Mouse (Mus musculus) lung, embryonic 16.5 days (tissue): Measurements from ENCODE around the gene A130010J15Rik. TPM values are rescaled to one million over a fixed set of nuclear protein-coding genes. Genes with fewer than 3 reads are reported as not detected.

Experiments used
- ATAC-seq: fragments of 200-750 bp; cut with Nextera tagmentation; 2 replicates; pipeline ENCODE4 v1.8.0; 2017; ENCODE audit warnings: low read depth, mild to moderate bottlenecking, moderate library complexity
- H3K27ac ChIP-seq: fragments of 300-500 bp; sonication (generic); 2 replicates; pipeline ENCODE4 v1.5.1; 2014; ENCODE audit warnings: mild to moderate bottlenecking, control low read depth, low read length
- H3K27me3 ChIP-seq: fragments of 300-500 bp; sonication (generic); 2 replicates; pipeline ENCODE4 v1.6.1; 2014; ENCODE audit warnings: low read depth, low read length, mixed read lengths; ENCODE audit not compliant: control insufficient read depth, insufficient read depth
- H3K36me3 ChIP-seq: fragments of 300-500 bp; sonication (generic); 2 replicates; pipeline ENCODE4 v1.6.1; 2014; ENCODE audit warnings: low read length; ENCODE audit not compliant: control insufficient read depth, insufficient read depth
- H3K4me1 ChIP-seq: fragments of 300-500 bp; sonication (generic); replicated peaks from 2 replicates; pipeline ENCODE4 v1.6.1; 2014; ENCODE audit warnings: low read length, mixed read lengths; ENCODE audit not compliant: control insufficient read depth, insufficient read depth
- H3K4me2 ChIP-seq: fragments of 300-500 bp; sonication (generic); 2 replicates; pipeline ENCODE4 v1.6.1; 2014; ENCODE audit warnings: low read depth, low read length, control low read depth
- H3K4me3 ChIP-seq: fragments of 300-500 bp; sonication (generic); 2 replicates; pipeline ENCODE4 v1.5.1; 2014; ENCODE audit warnings: mild to moderate bottlenecking, low read length, control low read depth
- H3K9ac ChIP-seq: fragments of 300-500 bp; sonication (generic); 2 replicates; pipeline ENCODE4 v1.6.1; 2014; ENCODE audit warnings: low read length, control low read depth
- H3K9me3 ChIP-seq: fragments of 300-500 bp; sonication (generic); 2 replicates; pipeline ENCODE4 v1.6.1; 2016; ENCODE audit warnings: low read length; ENCODE audit not compliant: control insufficient read depth
- WGBS: fragments of 180-500 bp; shearing (Covaris S2); extraction: QIAGEN DNeasy Blood & Tissue Kit; methylation state at CpG from one replicate; pipeline ENCODE4 v1.1.7; 2014; 5-methylcytosine and 5-hydroxymethylcytosine counted together
- polyA plus RNA-seq: library from polyadenylated mRNA; unstranded; fragments of >200 nt; fragmentation: Nextera tagmentation; extraction: Ambion mirVana; gene quantifications from 2 replicates; pipeline ENCODE4 v1.2.1, GENCODE M21; 2015

A130010J15Rik gene
- polyA plus RNA-seq, 1 experiment from 2014 or later, result 13.5 TPM

DNA sequence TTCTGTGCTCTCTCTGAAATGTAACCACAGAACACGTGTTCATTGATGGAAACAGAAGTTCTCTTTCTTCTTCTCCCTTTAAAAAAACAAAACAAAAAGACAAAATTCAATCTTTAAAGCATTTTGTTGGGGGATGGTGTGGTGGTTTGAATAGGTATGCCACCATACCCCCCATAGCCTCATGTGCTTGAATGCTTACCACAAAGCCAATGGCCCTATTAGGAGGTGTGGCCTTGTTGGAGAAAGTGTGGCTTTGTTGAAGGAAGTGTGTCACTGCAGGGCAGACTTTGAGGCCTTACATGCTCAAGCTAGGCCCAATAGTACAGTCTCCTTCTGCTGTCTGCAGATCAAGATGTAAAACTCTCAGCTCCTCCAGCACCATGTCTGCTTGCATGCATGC, 21.4 kb upstream of the A130010J15Rik start:
- no peak overlapping the region for H3K4me2 ChIP-seq
- no peaks in the 10 kb centered on the region for H3K36me3 ChIP-seq
- ATAC-seq, result no peak
- no peak overlapping the region for H3K9ac ChIP-seq
- H3K4me1 ChIP-seq, result 0 out of 2 replicates have a peak, but pooled peaks cover 5% of the 10 kb centered on the region
- no peaks in the 10 kb centered on the region for H3K27me3 ChIP-seq
- H3K9me3 ChIP-seq, result no peaks in the 10 kb centered on the region
- WGBS, result 70% methylated on average over 1 of the region's 1 CpGs
- no peak overlapping the region for H3K4me3 ChIP-seq
- no peak overlapping the region for H3K27ac ChIP-seq

DNA sequence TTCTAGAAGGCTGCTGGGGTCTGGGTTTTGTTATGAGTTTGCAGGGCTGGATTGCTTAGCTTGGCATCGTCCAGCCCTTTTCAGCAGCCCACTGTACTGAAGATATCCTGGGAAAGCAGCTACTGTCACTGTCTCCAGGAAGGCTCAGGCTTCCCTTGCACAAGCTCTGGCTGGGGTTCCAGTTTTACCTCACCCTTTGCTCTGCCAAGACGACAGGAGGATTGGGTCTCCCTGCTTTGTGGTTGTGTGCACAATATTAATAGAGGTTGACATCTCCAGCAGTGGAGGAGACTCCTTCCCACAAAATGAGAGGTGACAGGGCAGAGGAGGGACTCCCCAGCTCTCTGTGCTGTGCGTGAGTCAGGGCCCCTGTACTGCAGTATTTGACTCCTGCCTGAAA, 18.6 kb upstream of the A130010J15Rik start:
- Histone ChIP-seq H3K4me3 (no peak overlapping the region), H3K36me3 (no peaks in the 10 kb centered on the region), H3K27ac (no peak overlapping the region), H3K4me2 (no peak overlapping the region), H3K27me3 (peaks cover 18% of the 10 kb centered on the region), H3K9me3 (no peaks in the 10 kb centered on the region), H3K9ac (no peak overlapping the region), H3K4me1 (peaks cover 8% of the 10 kb centered on the region; the same call in 1 of the 2 replicates)
- ATAC-seq, result no peak
- 53% methylated on average over 3 of the region's 3 CpGs for WGBS

DNA sequence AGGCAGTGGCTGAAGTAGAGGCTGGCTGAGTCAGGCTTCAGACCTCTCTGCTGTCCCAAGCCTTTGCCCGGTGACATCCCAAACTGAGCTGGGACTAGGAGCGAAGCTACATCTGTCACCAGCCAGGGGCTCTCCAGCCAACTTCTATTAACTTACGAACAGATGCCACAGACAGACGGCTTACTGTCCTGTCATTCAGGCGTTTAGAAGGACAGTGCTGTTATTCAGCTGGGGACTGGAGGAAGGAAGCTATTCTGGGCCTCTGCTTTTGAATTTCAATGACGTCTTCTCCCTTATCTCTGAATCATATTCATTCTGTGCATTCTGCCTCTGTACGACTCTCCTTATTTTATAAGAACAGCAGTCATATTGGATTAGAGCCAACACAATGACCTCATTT, 16.7 kb upstream of the A130010J15Rik start:
- Histone ChIP-seq H3K4me3 (no peak overlapping the region), H3K4me2 (no peak overlapping the region), H3K27ac (no peak overlapping the region), H3K9ac (no peak overlapping the region), H3K9me3 (no peaks in the 10 kb centered on the region), H3K36me3 (no peaks in the 10 kb centered on the region), H3K27me3 (peaks cover 21% of the 10 kb centered on the region), H3K4me1 (peaks cover 8% of the 10 kb centered on the region; the same call in 1 of the 2 replicates)
- no peak for ATAC-seq
- WGBS, result 30% methylated on average over 7 of the region's 7 CpGs

DNA sequence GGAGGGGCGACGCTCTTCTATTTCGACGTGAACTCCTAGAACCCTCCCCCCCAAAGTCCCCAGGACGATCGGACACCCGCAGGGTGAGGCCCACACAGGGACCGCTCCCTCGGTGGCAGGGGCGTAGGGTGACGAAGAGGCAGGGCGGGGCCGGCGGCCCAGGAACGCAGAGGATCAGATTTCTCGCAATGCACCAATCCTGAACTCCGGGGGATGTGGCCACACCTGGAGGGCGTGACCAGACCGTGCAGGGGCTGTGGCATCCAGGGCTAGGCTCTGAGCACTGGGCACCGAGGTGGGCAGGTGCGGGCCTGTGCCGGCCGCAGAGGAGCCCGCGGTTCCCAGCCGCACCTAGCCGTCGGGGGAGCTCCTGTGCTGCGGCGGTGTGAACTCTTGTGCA, 15.0 kb upstream of the A130010J15Rik start, which contains the start of gene Irf6:
Gene Irf6, plus strand, starts transcription at position 240 of the 400 bp plus-strand sequence.
- H3K9me3 ChIP-seq, result no peaks in the 10 kb centered on the region
- peak within 1 kb of the TSS; percentile 65 for H3K27ac ChIP-seq
- peak; percentile 98 for ATAC-seq
- under 1% methylated on average over 29 of the region's 30 CpGs for WGBS
- H3K4me1 ChIP-seq, result peaks cover 8% of the 10 kb centered on the region; the same call in 1 of the 2 replicates
- H3K4me2 ChIP-seq, result peak within 1 kb of the TSS; percentile 57
- peak within 1 kb of the TSS; percentile 53 for H3K4me3 ChIP-seq
- peaks cover 21% of the 10 kb centered on the region for H3K27me3 ChIP-seq
- H3K9ac ChIP-seq, result peak within 1 kb of the TSS; percentile 63
- H3K36me3 ChIP-seq, result no peaks in the 10 kb centered on the region

DNA sequence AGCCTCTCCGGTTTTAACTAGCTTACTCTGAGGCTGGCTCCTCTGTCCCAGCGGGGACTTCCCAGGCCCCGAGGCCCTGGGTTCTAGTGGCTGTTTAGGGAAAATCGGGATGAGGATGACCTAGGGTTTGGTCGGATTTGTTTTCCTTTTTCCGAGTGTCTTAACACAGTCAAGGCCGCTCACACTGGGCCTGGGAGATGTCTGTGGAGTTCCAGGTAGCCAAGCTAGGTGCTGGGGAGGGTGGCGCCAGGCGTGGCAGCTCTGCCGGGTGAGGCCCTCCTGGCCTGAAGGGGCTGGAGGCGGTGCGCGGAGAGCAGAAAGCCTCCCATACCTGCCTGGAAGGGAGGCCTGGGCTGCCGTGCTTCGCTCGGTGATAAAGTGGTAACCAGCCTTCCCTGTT, 14.3 kb upstream of the A130010J15Rik start:
- peak; percentile 56 for ATAC-seq
- H3K4me1 ChIP-seq, result peaks cover 8% of the 10 kb centered on the region; the same call in 1 of the 2 replicates
- H3K27ac ChIP-seq, result peak overlapping the region; percentile 65
- peak overlapping the region; percentile 63 for H3K9ac ChIP-seq
- 24% methylated on average over 16 of the region's 16 CpGs for WGBS
- H3K36me3 ChIP-seq, result no peaks in the 10 kb centered on the region
- H3K27me3 ChIP-seq, result peaks cover 21% of the 10 kb centered on the region
- peak overlapping the region; percentile 53 for H3K4me3 ChIP-seq
- peak overlapping the region; percentile 57 for H3K4me2 ChIP-seq
- H3K9me3 ChIP-seq, result no peaks in the 10 kb centered on the region

DNA sequence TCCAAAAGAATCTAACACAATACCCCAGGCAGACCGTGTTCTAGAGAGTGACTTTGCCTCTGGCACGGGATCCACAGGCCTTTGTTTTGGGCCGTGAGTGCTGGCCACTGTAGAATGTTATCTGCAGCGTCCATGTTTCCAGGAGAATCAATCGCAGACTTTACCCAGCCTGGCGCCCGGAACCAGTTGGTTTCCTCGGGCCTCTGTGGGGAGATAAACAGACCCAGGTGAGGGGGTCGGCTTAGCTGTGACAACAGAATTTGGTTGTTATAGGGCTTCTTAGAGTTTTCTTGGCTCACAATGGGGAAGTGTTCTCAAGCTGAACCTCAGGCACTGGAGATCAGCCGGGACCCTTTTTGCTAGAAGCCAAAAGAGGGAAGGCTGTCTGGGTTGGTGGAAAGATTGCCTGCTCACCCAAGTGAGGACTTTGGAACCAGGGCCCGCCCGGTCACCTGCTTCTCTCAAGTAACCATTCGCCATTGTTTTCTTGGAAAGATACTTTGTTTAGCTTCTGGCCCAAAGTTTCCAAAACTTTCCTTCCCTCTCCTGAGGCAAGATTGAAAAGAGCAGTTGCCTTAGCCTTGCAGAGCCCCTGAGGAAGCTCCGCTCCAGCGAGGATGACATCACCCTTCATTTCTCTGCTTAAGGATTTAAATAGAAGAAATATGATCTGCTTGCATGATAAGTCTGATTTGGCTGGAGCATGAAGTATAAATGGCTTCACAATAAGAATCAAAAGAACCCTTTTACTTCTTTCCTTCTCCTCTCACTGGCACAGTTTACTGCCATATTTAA, 11.3 kb upstream of the A130010J15Rik start:
- Histone ChIP-seq H3K36me3 (no peaks in the 10 kb centered on the region), H3K4me2 (no peak overlapping the region), H3K27me3 (peaks cover 21% of the 10 kb centered on the region), H3K4me1 (peaks cover 13% of the 10 kb centered on the region), H3K9me3 (no peaks in the 10 kb centered on the region), H3K9ac (no peak overlapping the region), H3K4me3 (no peak overlapping the region), H3K27ac (no peak overlapping the region)
- ATAC-seq, result no peak
- 60% methylated on average over 15 of the region's 15 CpGs for WGBS

DNA sequence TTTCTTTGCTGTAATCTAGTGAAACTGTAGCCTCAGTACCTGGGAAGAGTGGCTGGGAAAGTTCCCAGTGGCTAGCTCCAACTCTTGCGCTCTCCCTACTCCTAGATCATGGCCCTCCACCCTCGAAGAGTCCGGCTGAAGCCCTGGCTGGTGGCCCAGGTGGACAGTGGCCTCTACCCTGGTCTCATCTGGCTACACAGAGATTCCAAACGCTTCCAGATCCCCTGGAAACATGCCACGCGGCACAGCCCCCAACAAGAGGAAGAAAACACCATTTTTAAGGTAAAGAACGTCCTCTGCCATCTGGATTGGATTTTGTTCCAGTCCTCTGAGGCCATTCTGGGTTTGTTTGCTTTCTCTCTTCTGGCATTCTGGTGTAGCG, 10.7 kb upstream of the A130010J15Rik start:
- no peak overlapping the region for H3K27ac ChIP-seq
- WGBS, result 73% methylated on average over 8 of the region's 8 CpGs
- no peaks in the 10 kb centered on the region for H3K9me3 ChIP-seq
- no peaks in the 10 kb centered on the region for H3K36me3 ChIP-seq
- H3K4me2 ChIP-seq, result no peak overlapping the region
- peaks cover 18% of the 10 kb centered on the region for H3K27me3 ChIP-seq
- no peak overlapping the region for H3K9ac ChIP-seq
- ATAC-seq, result no peak
- H3K4me1 ChIP-seq, result peaks cover 13% of the 10 kb centered on the region
- H3K4me3 ChIP-seq, result no peak overlapping the region

DNA sequence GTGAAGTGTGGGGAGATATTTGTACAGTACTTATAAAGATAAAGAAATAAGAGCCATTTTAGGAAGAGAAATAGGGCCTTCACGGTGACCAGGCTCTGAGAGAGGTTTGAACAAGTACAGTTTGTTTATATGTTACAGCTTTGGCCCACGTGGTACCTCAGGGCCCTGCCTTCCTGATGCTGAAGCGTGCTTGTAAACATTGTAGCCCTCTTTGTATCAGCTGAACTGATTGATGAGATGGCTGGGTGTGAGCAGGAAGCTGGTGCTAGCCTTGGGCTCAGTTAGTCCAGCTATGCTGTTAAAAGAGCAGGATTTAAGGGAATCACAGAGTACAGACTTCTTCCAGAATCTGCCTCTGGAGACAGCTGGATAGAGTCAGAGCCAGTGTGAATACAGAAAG, 8.7 kb upstream of the A130010J15Rik start:
- ATAC-seq, result peak; percentile 50
- no peak overlapping the region for H3K4me2 ChIP-seq
- H3K27me3 ChIP-seq, result peaks cover 3% of the 10 kb centered on the region
- no peaks in the 10 kb centered on the region for H3K36me3 ChIP-seq
- no peak overlapping the region for H3K4me3 ChIP-seq
- no peak overlapping the region for H3K9ac ChIP-seq
- no peaks in the 10 kb centered on the region for H3K9me3 ChIP-seq
- WGBS, result 6% methylated on average over 3 of the region's 3 CpGs
- no peak overlapping the region for H3K27ac ChIP-seq
- peaks cover 10% of the 10 kb centered on the region for H3K4me1 ChIP-seq

DNA sequence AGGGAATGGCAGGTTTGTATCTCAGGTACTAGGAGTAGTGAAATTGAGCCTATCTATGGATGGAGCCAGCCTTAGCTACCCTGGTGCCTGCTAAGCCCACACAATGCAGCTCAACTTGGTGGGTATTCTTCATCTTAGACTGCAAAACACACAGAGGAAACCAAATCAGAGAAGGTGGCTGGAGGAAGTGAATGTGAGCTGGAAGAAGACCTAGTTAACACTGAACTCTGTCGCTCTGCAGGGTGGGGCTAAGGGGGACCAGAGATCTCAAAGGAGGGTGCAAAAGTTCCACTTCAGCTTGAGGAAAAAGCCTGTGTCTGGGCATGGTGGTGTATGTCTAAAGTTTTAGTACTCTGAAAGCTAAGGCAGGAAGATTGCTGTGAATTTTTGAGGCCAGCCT, 8.2 kb upstream of the A130010J15Rik start:
- peaks cover 10% of the 10 kb centered on the region for H3K4me1 ChIP-seq
- no peak overlapping the region for H3K4me3 ChIP-seq
- no peak overlapping the region for H3K27ac ChIP-seq
- 34% methylated on average over 1 of the region's 1 CpGs for WGBS
- no peak for ATAC-seq
- no peak overlapping the region for H3K4me2 ChIP-seq
- H3K9me3 ChIP-seq, result no peaks in the 10 kb centered on the region
- no peaks in the 10 kb centered on the region for H3K36me3 ChIP-seq
- no peak overlapping the region for H3K9ac ChIP-seq
- no peaks in the 10 kb centered on the region for H3K27me3 ChIP-seq
